Comparison of ENCODE assay signal across 10 mouse cellular contexts in genomic region chr13:95610786-95611562, GRCm38 (mm10). TPM values are rescaled to one million over a fixed set of nuclear protein-coding genes. Genes with fewer than 3 reads are reported as not detected.
DNase-seq lines count a peak whose midpoint lies in the region; ATAC-seq lines count a peak whose summit lies in the region.
"Had no signal": no experiment of that assay in that cellular context is flagged by ENCODE, and none has a peak within 500 bp of the region (broad histone marks: within the 10 kb centered on the region; RNA-seq: fewer than 3 reads in every experiment).

No protein-coding gene starts in this region.

- ATAC-seq in forebrain, embryonic 14.5 days = no peak
- ATAC-seq in forebrain, embryonic 15.5 days (replicated peaks) = no peak
- no peak; the same call in 1 of the 2 replicates for ATAC-seq in embryonic facial prominence, embryonic 15.5 days (ENCODE audit: insufficient number of reproducible peaks, low FRiP score, low TSS enrichment, low read depth)
- ATAC-seq: hindbrain, embryonic 16.5 days had no signal

- peak; percentile 14 for DNase-seq in forebrain, embryonic 14.5 days (ENCODE audit: low spot score)
- DNase-seq in heart, postnatal 4 days = peak; percentile 41
- DNase-seq in lung, postnatal 25 days (ENCODE audit: low spot score) = peak; percentile 81
- no peak for DNase-seq in layer of hippocampus, adult 18-20 months (ENCODE audit: low spot score in 2 of 2)
- DNase-seq in layer of hippocampus, postnatal 36 days = no peak
- no peak for DNase-seq in kidney, postnatal 4 days

- H3K4me1 ChIP-seq in forebrain, embryonic 14.5 days (ENCODE audit: control insufficient read depth, insufficient read depth, low read length) = peaks cover 5% of the 10 kb centered on the region; the same call in 1 of the 2 replicates
- H3K4me1 ChIP-seq in forebrain, embryonic 15.5 days = peaks cover 15% of the 10 kb centered on the region
- H3K4me1 ChIP-seq in embryonic facial prominence, embryonic 15.5 days = peaks cover 25% of the 10 kb centered on the region

- H3K27me3 ChIP-seq in forebrain, embryonic 14.5 days (replicated peaks; ENCODE audit: control insufficient read depth, insufficient read depth, low read length) = no peaks in the 10 kb centered on the region
- H3K27me3 ChIP-seq in forebrain, embryonic 15.5 days = no peaks in the 10 kb centered on the region
- no peaks in the 10 kb centered on the region for H3K27me3 ChIP-seq in embryonic facial prominence, embryonic 15.5 days
- H3K27me3 ChIP-seq: embryonic facial prominence, embryonic 12.5 days had no signal

- WGBS in forebrain, embryonic 14.5 days = 90% methylated on average over 16 of the region's 16 CpGs
- WGBS in forebrain, embryonic 15.5 days = 88% methylated on average over 16 of the region's 16 CpGs
- 63% methylated on average over 16 of the region's 16 CpGs for WGBS in embryonic facial prominence, embryonic 15.5 days

- no peak overlapping the region for H3K27ac ChIP-seq in forebrain, embryonic 14.5 days (ENCODE audit: low read depth, low read length)
- no peak overlapping the region for H3K27ac ChIP-seq in forebrain, embryonic 15.5 days (replicated peaks)
- 0 out of 2 replicates have a peak overlapping the region, but pooled peaks have one; percentile 17 for H3K27ac ChIP-seq in embryonic facial prominence, embryonic 15.5 days (replicated peaks)
- H3K27ac ChIP-seq: embryonic facial prominence, embryonic 12.5 days had no signal

- no peak overlapping the region for H3K4me2 ChIP-seq in forebrain, embryonic 14.5 days (ENCODE audit: low read length)
- H3K4me2 ChIP-seq in forebrain, embryonic 15.5 days (replicated peaks) = no peak overlapping the region
- no peak overlapping the region for H3K4me2 ChIP-seq in embryonic facial prominence, embryonic 15.5 days (replicated peaks)
- H3K4me2 ChIP-seq: embryonic facial prominence, embryonic 12.5 days had no signal

- H3K9ac ChIP-seq in forebrain, embryonic 14.5 days (ENCODE audit: low read length) = no peak overlapping the region
- H3K9ac ChIP-seq in forebrain, embryonic 15.5 days (replicated peaks) = no peak overlapping the region
- no peak overlapping the region for H3K9ac ChIP-seq in embryonic facial prominence, embryonic 15.5 days
- H3K9ac ChIP-seq: embryonic facial prominence, embryonic 12.5 days had no signal

- H3K36me3 ChIP-seq in forebrain, embryonic 14.5 days (ENCODE audit: control insufficient read depth, insufficient read depth, low read length) = peaks cover 20% of the 10 kb centered on the region
- H3K36me3 ChIP-seq in forebrain, embryonic 15.5 days = no peaks in the 10 kb centered on the region
- H3K36me3 ChIP-seq in embryonic facial prominence, embryonic 15.5 days = peaks cover 19% of the 10 kb centered on the region

- H3K9me3 ChIP-seq in forebrain, embryonic 14.5 days (replicated peaks; ENCODE audit: control insufficient read depth, low read length) = no peaks in the 10 kb centered on the region
- H3K9me3 ChIP-seq in forebrain, embryonic 15.5 days = no peaks in the 10 kb centered on the region
- no peaks in the 10 kb centered on the region for H3K9me3 ChIP-seq in embryonic facial prominence, embryonic 15.5 days (replicated peaks)
- H3K9me3 ChIP-seq: embryonic facial prominence, embryonic 12.5 days had no signal

- H3K4me3 ChIP-seq in forebrain, embryonic 14.5 days (ENCODE audit: low read depth, low read length) = no peak overlapping the region
- H3K4me3 ChIP-seq in forebrain, embryonic 15.5 days = no peak overlapping the region
- no peak overlapping the region for H3K4me3 ChIP-seq in embryonic facial prominence, embryonic 15.5 days (replicated peaks)
- H3K4me3 ChIP-seq: embryonic facial prominence, embryonic 12.5 days had no signal

RNA-seq across cellular contexts. Expression of gene F2r, which starts 7.3 kb away (rescaled TPM):
- 76.2 and 80.5 TPM in 2 replicates for polyA plus RNA-seq in forebrain, embryonic 14.5 days (2014; fragmentation: Nextera tagmentation; extraction: Ambion mirVana)
- polyA plus RNA-seq in forebrain, embryonic 15.5 days (2015; fragmentation: Nextera tagmentation; extraction: Ambion mirVana) = 78.9 and 82.8 TPM in 2 replicates
- 81.7 and 82.3 TPM in 2 replicates for polyA plus RNA-seq in embryonic facial prominence, embryonic 15.5 days (2015; fragmentation: Nextera tagmentation; extraction: Ambion mirVana)
- total RNA-seq in heart, postnatal 4 days (2021) = 10 to 100 TPM; 66.3 to 72.7 TPM
- 1 to 10 TPM; 3.7 to 4.0 TPM for total RNA-seq in layer of hippocampus, adult 18-20 months (2021)
- 1 to 10 TPM; 4.9 to 5.6 TPM for total RNA-seq in layer of hippocampus, postnatal 36 days (2021)

Comparison
In these comparisons a context has a peak if more than half of its experiments do, and no peak if none do; other contexts are left out.
1. DNase-seq: peak in forebrain, embryonic 14.5 days (single experiment), heart, postnatal 4 days (single experiment) and lung, postnatal 25 days (single experiment); none in layer of hippocampus, adult 18-20 months (0 of 2), layer of hippocampus, postnatal 36 days (0 of 2) and kidney, postnatal 4 days (0 of 2).
2. RNA of gene F2r, which starts 7.3 kb away (total RNA-seq): 66.3 to 72.7 TPM in heart, postnatal 4 days; 4.9 to 5.6 TPM in layer of hippocampus, postnatal 36 days and 3.7 to 4.0 TPM in layer of hippocampus, adult 18-20 months; every median in the first group is over 10 times any median in the second.